Mouse (Mus musculus): ENCODE results near the gene Pdhb. TPM values are rescaled to one million over a fixed set of nuclear protein-coding genes. Genes with fewer than 3 reads are reported as not detected.

The Pdhb gene
- 100 to 1,000 TPM; 310 to 359 TPM for total RNA-seq (2021)
- long read RNA-seq, experiment 1, transcript Pdhb-201 (10 exons, 1,513 nt) = major isoform, 329 of 350 reads
- long read RNA-seq, experiment 1, partial matches to known transcripts = 10 of 350 reads
- long read RNA-seq, experiment 1, other reads (novel, unspliced or antisense) = 7 of 350 reads
- long read RNA-seq, experiment 2, transcript Pdhb-201 (10 exons, 1,513 nt) = major isoform, 405 of 430 reads
- long read RNA-seq, experiment 2, partial matches to known transcripts = 8 of 430 reads
- long read RNA-seq, experiment 2, other reads (novel, unspliced or antisense) = 14 of 430 reads

- peak; percentile 98 for DNase-seq
These were observed at the start of gene Pdhb for GRCm38 (mm10) chr14:8172507-8173410. Gene Pdhb (minus strand): TSS chr14:8173025.

GRCm38 (mm10) chr14:8222561-8222960, 49.7 kb upstream of the Pdhb start:
- DNase-seq = no peak

GRCm38 (mm10) chr14:8220912-8221311, 48.1 kb upstream of the Pdhb start:
- no peak for DNase-seq

- DNase-seq = no peak
These were observed 47.5 kb upstream of the Pdhb start for GRCm38 (mm10) chr14:8220306-8220705.

- no peak for DNase-seq
These were observed 47.1 kb upstream of the Pdhb start for GRCm38 (mm10) chr14:8219876-8220275.

GRCm38 (mm10) chr14:8218730-8219380, 46.0 kb upstream of the Pdhb start:
- DNase-seq = no peak

- no peak for DNase-seq
These were observed 45.4 kb upstream of the Pdhb start for GRCm38 (mm10) chr14:8218238-8218637.

- DNase-seq = no peak
These were observed 43.3 kb upstream of the Pdhb start for GRCm38 (mm10) chr14:8216100-8216499.

- DNase-seq = no peak
These were observed 42.5 kb upstream of the Pdhb start for GRCm38 (mm10) chr14:8215208-8215778.

GRCm38 (mm10) chr14:8214299-8215207, 41.7 kb upstream of the Pdhb start:
- peak; percentile 80 for DNase-seq

GRCm38 (mm10) chr14:8213803-8214224, 41.0 kb upstream of the Pdhb start, which contains the start of gene Kctd6:
Gene Kctd6 (plus strand): TSS chr14:8214140.
- DNase-seq = peak; percentile 100

- DNase-seq = no peak
These were observed 40.2 kb upstream of the Pdhb start for GRCm38 (mm10) chr14:8212996-8213395.

GRCm38 (mm10) chr14:8209896-8210295, 37.1 kb upstream of the Pdhb start:
- DNase-seq = no peak

GRCm38 (mm10) chr14:8208876-8209275, 36.1 kb upstream of the Pdhb start:
- DNase-seq = no peak

- no peak for DNase-seq
These were observed 34.7 kb upstream of the Pdhb start for GRCm38 (mm10) chr14:8207543-8207942.

GRCm38 (mm10) chr14:8207105-8207504, 34.3 kb upstream of the Pdhb start:
- no peak for DNase-seq

GRCm38 (mm10) chr14:8206179-8206910, 33.5 kb upstream of the Pdhb start:
- no peak for DNase-seq

- no peak for DNase-seq
These were observed 28.9 kb upstream of the Pdhb start for GRCm38 (mm10) chr14:8201715-8202114.

- DNase-seq = no peak
These were observed 27.9 kb upstream of the Pdhb start for GRCm38 (mm10) chr14:8200769-8201168.

GRCm38 (mm10) chr14:8192727-8193126, 19.9 kb upstream of the Pdhb start:
- no peak for DNase-seq

Measured in gastrocnemius, postnatal 10 days (tissue).